Mouse (Mus musculus): Measurements from ENCODE around the gene Ttl. TPM values are rescaled to one million over a fixed set of nuclear protein-coding genes. Genes with fewer than 3 reads are reported as not detected.

Ttl gene
- polyA plus RNA-seq, 1 experiment from 2014 or later = 19.6 TPM

DNA sequence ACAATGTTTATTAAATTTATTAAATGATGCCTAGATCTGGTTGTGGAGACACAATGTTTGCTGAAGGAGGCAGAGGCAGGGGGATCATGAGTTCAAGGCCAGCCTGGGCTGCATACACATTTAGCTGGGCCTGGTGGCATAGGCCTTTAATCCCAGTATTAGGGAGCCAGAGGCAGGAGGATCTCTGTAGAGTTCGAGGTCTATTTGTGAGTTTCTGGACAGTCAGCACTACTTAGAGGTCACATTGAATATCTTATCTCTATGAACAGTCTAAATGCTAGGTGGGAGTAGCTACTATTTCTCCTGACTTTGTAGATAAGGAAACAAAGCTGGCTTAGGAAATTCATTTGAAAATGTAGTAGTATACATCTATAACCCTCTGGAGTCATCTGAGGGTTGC lies 21.8 kb downstream of the Ttl start:
- Histone ChIP-seq H3K27me3 (no peaks in the 10 kb centered on the region), H3K4me1 (no peaks in the 10 kb centered on the region), H3K9me3 (no peaks in the 10 kb centered on the region), H3K27ac (no peak overlapping the region), H3K36me3 (peaks cover 65% of the 10 kb centered on the region), H3K4me2 (no peak overlapping the region), H3K4me3 (no peak overlapping the region), H3K9ac (no peak overlapping the region)
- WGBS = 100% methylated on average over 1 of the region's 1 CpGs
- ATAC-seq (ENCODE audit: insufficient number of reproducible peaks, insufficient read depth, low FRiP score, low TSS enrichment, low read depth) = no peak

DNA sequence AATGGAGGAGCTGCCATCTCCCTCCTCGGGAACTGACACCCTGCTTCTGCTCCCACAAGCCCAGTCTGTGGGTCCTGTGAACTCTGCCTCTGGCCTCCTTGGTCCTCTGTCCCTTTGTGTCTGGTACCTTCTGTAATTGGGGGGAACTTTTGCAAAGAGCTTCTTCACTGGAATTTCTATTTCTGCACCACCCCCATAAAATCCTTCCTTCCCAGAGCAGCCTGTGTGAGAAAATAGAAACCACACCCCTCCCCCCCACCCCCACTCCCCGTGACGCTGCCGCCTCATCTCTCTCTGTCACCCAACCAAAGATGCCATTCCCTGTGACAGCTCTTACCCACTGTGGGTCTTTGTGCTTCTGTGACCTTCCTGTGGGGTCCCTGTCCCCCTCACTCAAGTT lies 24.6 kb downstream of the Ttl start:
- Histone ChIP-seq H3K27me3 (no peaks in the 10 kb centered on the region), H3K27ac (0 out of 2 replicates have a peak overlapping the region, but pooled peaks have one; percentile 28), H3K36me3 (peaks cover 80% of the 10 kb centered on the region), H3K4me2 (no peak overlapping the region), H3K4me3 (no peak overlapping the region), H3K9me3 (no peaks in the 10 kb centered on the region), H3K9ac (no peak overlapping the region), H3K4me1 (no peaks in the 10 kb centered on the region)
- ATAC-seq (ENCODE audit: insufficient number of reproducible peaks, insufficient read depth, low FRiP score, low TSS enrichment, low read depth) = no peak
- WGBS = 65% methylated on average over 4 of the region's 4 CpGs

DNA sequence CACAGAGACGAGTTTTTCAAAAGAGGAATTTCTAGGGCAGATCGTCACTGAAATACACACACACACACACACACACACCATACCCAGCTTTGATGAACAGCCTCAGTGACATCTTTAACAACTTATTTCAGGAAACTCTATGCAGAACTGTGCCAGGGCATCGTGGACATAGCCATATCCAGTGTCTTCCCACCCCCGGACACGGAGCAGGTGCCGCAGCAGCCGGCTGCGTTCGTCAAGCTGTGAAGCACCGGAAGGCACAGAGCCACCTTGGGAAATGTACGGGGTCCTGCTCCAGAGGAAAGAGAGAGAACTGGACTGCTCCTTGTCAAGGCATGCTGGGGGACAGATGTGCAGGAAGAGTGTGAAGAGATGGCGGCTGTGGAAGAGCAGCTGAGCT lies 27.1 kb downstream of the Ttl start:
- no peak for ATAC-seq (ENCODE audit: insufficient number of reproducible peaks, insufficient read depth, low FRiP score, low TSS enrichment, low read depth)

DNA sequence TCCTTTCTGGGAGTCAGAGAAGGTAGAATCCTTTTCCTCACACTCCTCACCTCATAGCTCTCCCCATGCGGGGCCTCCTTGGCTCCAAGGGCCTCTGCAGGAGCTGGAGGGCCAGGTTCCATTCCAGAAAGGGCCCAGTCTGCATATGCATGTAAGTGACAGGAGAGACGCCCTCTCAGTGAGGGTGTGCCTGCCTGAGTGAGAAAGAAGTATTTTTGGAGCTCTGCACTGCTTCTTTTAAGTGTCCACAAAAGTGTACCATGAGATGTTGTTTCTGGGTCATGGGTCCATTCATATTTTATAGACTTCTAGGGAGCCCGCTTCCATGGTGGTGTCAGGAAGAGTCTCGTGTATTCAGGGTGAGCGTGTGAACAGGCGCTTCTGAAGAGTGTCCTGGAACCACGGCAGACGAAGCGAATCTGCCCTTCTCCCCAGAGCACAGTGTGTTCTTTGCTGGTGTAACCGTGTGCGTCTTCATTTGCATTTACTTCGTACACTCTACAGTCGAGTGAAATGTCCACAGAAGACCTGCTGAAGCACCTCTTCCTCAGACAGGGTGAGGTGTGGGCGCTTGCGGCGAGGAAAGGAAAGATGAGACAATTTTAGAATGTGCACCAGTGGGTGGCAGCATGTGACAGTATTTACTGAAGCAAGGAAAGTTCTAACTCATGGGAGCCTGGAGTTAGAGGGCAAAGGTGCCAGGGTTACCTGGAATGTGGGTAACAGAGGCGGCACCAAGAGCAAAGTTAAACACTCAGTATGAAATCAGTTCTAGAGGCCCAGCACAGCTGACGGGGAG lies 28.4 kb downstream of the Ttl start:
- H3K4me1 ChIP-seq = no peaks in the 10 kb centered on the region
- no peak overlapping the region for H3K4me2 ChIP-seq
- H3K9me3 ChIP-seq = no peaks in the 10 kb centered on the region
- WGBS = 92% methylated on average over 18 of the region's 18 CpGs
- H3K9ac ChIP-seq = no peak overlapping the region
- H3K27me3 ChIP-seq = no peaks in the 10 kb centered on the region
- H3K27ac ChIP-seq = no peak overlapping the region
- H3K36me3 ChIP-seq = peaks cover 55% of the 10 kb centered on the region
- H3K4me3 ChIP-seq = no peak overlapping the region
- no peak for ATAC-seq (ENCODE audit: insufficient number of reproducible peaks, insufficient read depth, low FRiP score, low TSS enrichment, low read depth)

More for the DNA sequence above, 27.1 kb downstream of the Ttl start:
- no peak overlapping the region for H3K4me3 ChIP-seq
- no peak overlapping the region for H3K4me2 ChIP-seq
- H3K4me1 ChIP-seq = no peaks in the 10 kb centered on the region
- no peaks in the 10 kb centered on the region for H3K27me3 ChIP-seq
- H3K27ac ChIP-seq = no peak overlapping the region
- no peak overlapping the region for H3K9ac ChIP-seq
- 95% methylated on average over 12 of the region's 12 CpGs for WGBS
- peaks cover 65% of the 10 kb centered on the region for H3K36me3 ChIP-seq
- no peaks in the 10 kb centered on the region for H3K9me3 ChIP-seq

DNA sequence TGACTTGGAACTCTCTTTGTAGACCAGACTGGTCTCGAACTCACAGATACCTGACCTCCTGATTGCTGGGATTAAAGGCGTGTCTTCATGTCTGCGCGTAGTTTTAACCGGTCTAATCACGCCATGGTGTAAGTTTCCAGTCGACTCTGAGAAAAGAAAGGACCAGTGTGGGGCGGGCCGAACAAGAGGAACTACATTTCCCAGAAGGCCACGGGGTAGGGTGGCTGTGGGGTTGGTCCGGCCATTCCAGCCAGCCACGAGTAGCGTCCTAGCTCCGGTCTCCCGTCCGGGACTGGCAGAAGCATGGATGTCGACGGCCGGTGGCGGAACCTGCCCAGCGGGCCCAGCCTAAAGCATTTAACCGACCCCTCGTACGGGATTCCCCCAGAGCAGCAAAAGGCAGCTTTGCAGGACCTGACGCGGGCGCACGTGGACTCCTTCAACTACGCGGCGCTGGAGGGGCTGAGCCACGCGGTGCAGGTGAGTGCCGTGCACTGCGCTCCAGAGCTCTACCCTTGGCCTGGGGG lies 35.1 kb downstream of the Ttl start, which contains the start of gene Polr1b:
Gene Polr1b (plus strand): TSS at position 212 of the 527 bp plus-strand sequence.
- H3K27ac ChIP-seq = no peak within 1 kb of the TSS
- no peaks in the 10 kb centered on the region for H3K27me3 ChIP-seq
- peak within 1 kb of the TSS; percentile 65 for H3K4me2 ChIP-seq
- peak within 1 kb of the TSS; percentile 80 for H3K4me3 ChIP-seq
- peak; percentile 98 for ATAC-seq (ENCODE audit: insufficient number of reproducible peaks, insufficient read depth, low FRiP score, low TSS enrichment, low read depth)
- WGBS = under 1% methylated on average over 35 of the region's 35 CpGs
- peaks cover 30% of the 10 kb centered on the region for H3K36me3 ChIP-seq
- H3K4me1 ChIP-seq = peaks cover 8% of the 10 kb centered on the region
- H3K9ac ChIP-seq = peak within 1 kb of the TSS; percentile 79
- no peaks in the 10 kb centered on the region for H3K9me3 ChIP-seq

DNA sequence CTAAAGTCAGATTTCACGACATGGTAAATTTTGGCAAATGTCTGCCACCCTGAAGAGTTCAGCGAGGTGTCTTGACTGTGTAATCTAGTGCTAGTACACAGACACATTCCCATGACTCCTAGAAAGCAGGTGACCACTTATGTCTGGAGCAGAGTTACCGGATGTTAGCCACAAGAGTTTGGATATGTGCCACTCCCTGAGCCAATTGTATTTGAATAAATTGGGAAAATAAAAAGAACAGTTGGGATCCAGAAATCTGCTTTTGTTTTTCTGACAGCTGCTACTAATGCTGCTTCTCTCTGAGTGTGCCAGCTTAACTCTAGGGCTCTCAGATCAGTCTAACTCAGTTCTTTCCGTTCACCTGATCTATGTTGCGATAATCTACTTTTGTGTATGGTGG lies 47.2 kb downstream of the Ttl start:
- H3K4me3 ChIP-seq = no peak overlapping the region
- no peak overlapping the region for H3K27ac ChIP-seq
- no peaks in the 10 kb centered on the region for H3K27me3 ChIP-seq
- no peak for ATAC-seq (ENCODE audit: insufficient number of reproducible peaks, insufficient read depth, low FRiP score, low TSS enrichment, low read depth)
- H3K4me1 ChIP-seq = no peaks in the 10 kb centered on the region
- 85% methylated on average over 5 of the region's 5 CpGs for WGBS
- no peaks in the 10 kb centered on the region for H3K9me3 ChIP-seq
- no peak overlapping the region for H3K4me2 ChIP-seq
- peaks cover 79% of the 10 kb centered on the region for H3K36me3 ChIP-seq
- no peak overlapping the region for H3K9ac ChIP-seq

DNA sequence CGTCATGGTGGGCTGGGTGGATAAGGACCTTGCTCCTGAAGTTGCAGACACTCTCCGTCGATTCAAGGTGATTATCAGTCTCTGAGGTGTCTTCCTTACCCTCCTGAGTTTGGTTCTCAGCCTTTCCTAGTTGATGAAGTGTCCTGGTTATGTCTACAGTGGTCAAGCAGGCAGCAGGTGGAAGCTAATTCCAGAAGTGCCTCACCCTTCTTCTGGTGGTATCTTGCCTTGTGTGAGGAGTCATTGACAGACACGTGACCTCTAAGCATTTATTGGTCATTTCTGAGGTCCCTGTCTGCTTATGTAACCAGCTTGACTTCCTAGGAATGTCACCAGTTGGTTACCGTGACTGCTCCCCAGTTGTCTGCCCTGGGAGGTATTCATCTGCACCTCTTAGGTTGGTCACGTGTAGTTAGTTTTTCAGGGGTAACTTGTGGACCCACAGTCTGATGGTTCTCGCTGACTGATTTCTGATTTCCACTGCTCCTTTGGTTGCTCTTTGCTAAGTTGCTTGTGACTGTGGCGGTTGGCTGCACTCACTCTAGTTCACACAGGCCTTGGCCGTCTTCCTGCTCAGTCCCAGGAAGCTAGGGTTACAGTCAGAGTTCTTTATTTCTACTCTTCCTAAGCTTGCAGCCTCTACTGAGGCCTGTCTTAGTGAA lies 50.1 kb downstream of the Ttl start:
- H3K9me3 ChIP-seq = no peaks in the 10 kb centered on the region
- H3K4me1 ChIP-seq = no peaks in the 10 kb centered on the region
- H3K36me3 ChIP-seq = peaks cover 87% of the 10 kb centered on the region
- no peak overlapping the region for H3K4me3 ChIP-seq
- H3K4me2 ChIP-seq = no peak overlapping the region
- H3K27ac ChIP-seq = no peak overlapping the region
- no peak overlapping the region for H3K9ac ChIP-seq
- no peak for ATAC-seq (ENCODE audit: insufficient number of reproducible peaks, insufficient read depth, low FRiP score, low TSS enrichment, low read depth)
- H3K27me3 ChIP-seq = no peaks in the 10 kb centered on the region
- WGBS = 89% methylated on average over 9 of the region's 9 CpGs

DNA sequence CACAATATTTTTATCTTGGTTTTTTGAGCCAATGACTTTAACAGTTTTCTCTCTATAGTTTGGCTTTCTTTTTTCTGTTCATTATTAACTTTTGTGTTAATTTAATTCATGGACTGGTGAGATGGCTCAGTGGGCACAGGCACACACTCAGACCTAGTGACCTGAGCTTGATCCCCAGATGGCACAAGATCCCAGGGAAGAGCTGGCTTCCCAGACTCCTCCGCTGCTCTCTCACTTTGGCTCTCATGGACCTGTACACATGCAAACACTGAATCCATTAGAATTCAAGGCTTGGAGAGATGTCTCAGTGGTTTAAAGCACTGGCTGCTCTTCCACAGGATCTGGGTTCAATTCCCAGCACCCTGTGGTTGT lies 50.6 kb downstream of the Ttl start:
- Histone ChIP-seq H3K9me3 (no peaks in the 10 kb centered on the region), H3K36me3 (peaks cover 90% of the 10 kb centered on the region), H3K4me3 (no peak overlapping the region), H3K4me1 (no peaks in the 10 kb centered on the region), H3K27me3 (no peaks in the 10 kb centered on the region), H3K9ac (no peak overlapping the region), H3K27ac (no peak overlapping the region), H3K4me2 (no peak overlapping the region)
- ATAC-seq (ENCODE audit: insufficient number of reproducible peaks, insufficient read depth, low FRiP score, low TSS enrichment, low read depth) = no peak
- 88% methylated on average over 1 of the region's 1 CpGs for WGBS

DNA sequence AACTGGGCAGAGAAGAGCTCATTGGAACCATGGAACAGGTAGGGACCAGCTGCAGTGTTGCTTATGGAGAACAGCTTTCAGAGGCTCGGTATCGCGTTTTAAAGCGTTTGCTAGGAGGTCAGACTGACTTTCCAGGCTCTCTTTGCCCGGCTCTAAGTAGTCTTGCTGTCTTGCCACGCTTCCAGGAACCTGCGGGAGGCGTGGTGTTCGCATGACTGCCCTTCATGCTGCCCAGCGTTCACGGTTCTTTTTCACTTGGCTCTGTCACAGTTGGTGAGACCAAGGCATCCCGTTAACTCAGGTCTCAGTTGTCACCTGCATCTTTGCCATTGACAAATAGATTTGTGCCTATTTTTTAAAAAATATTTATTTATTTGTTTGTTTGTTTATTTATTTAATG lies 52.3 kb downstream of the Ttl start:
- no peaks in the 10 kb centered on the region for H3K27me3 ChIP-seq
- H3K9me3 ChIP-seq = no peaks in the 10 kb centered on the region
- 94% methylated on average over 12 of the region's 12 CpGs for WGBS
- no peak overlapping the region for H3K4me2 ChIP-seq
- H3K4me1 ChIP-seq = no peaks in the 10 kb centered on the region
- no peak overlapping the region for H3K9ac ChIP-seq
- no peak overlapping the region for H3K4me3 ChIP-seq
- peaks cover 94% of the 10 kb centered on the region for H3K36me3 ChIP-seq
- no peak for ATAC-seq (ENCODE audit: insufficient number of reproducible peaks, insufficient read depth, low FRiP score, low TSS enrichment, low read depth)
- H3K27ac ChIP-seq = no peak overlapping the region

DNA sequence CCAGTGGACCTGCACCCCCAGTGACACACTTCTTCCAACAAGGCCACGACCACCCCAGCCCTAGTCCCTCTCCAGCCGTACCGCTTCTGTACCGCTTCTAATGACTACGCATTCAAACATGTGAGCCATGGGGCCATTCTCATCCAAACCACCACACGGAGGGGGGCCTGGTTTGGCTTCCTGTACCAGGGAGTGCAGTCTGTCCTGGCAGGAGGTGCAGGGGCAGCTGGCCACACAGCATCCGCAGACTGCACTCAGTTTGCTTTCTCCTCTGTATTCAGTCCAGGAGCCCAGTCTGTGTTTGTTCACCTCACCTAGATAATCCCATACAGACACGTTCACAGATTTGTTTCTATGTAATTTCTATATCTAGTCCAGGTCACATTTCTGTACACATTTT lies 56.2 kb downstream of the Ttl start:
- Histone ChIP-seq H3K9me3 (no peaks in the 10 kb centered on the region), H3K4me1 (no peaks in the 10 kb centered on the region), H3K27me3 (no peaks in the 10 kb centered on the region), H3K9ac (no peak overlapping the region), H3K4me2 (no peak overlapping the region), H3K36me3 (peaks cover 94% of the 10 kb centered on the region), H3K4me3 (no peak overlapping the region), H3K27ac (no peak overlapping the region)
- no peak for ATAC-seq (ENCODE audit: insufficient number of reproducible peaks, insufficient read depth, low FRiP score, low TSS enrichment, low read depth)
- WGBS = 92% methylated on average over 8 of the region's 8 CpGs

DNA sequence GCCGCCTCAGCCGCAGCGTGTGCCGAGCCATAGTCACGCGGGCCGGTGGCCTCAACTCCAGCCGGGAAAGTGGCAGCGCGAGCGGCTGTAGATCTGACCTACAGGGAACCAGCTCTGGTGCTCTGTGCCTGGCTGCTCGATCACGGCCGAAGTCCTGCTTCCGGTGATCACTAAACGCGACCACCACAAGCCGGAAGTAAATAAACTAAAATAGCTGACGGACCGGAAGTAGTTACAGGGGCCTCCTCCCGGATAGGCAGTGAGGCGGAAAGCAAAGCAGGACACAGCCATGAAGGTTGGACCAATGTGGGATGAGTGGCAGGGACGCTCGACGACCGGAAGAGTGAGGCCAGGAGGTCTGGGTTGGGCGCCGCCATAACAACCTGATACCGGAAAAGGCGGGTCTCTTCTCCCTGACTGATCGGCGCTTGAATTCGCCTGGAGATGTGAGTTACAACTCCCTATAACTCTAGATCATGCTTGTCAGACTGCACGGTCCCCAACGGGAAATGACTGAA lies 63.7 kb downstream of the Ttl start, which contains the start of gene Chchd5:
Gene Chchd5 (plus strand): TSS at position 289 of the 518 bp plus-strand sequence.
- Histone ChIP-seq H3K4me2 (peak within 1 kb of the TSS; percentile 90), H3K9ac (peak within 1 kb of the TSS; percentile 85), H3K9me3 (peaks cover 8% of the 10 kb centered on the region; the same call in 1 of the 2 replicates), H3K4me1 (peaks cover 14% of the 10 kb centered on the region), H3K27me3 (no peaks in the 10 kb centered on the region), H3K27ac (peak within 1 kb of the TSS; percentile 91), H3K36me3 (peaks cover 62% of the 10 kb centered on the region), H3K4me3 (peak within 1 kb of the TSS; percentile 65)
- WGBS = 0% methylated on average over 35 of the region's 35 CpGs
- ATAC-seq (ENCODE audit: insufficient number of reproducible peaks, insufficient read depth, low FRiP score, low TSS enrichment, low read depth) = peak; percentile 98
